Mouse (Mus musculus): ENCODE data around the gene Efnb3.

DNA sequence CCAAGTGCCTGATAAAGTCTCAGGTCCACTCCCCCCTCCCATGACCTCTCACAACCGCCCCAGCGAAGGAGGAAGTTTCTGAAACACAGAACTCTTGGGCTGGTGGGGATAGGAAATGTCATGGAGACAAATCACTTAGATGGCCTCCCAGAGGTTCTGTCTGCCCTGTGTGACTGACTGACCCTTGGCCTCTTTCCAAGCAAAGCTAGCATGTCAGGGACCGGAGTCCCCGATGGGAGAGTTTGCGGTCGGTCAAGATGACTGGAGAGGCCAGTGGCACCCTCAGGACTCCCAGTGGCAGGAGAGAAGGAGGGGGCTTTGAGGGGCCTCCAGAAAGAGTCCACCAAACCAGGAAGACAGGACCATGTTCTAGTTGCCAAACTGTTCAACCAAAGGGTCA is 1.2 kb downstream of the Efnb3 start:
- no peak for TF ChIP-seq CTCF (IDR thresholded peaks at IDR 0.05; ENCODE audit: low read depth, low read length)
- no peak for TF ChIP-seq POLR2A (IDR thresholded peaks at IDR 0.05; ENCODE audit: borderline replicate concordance, low read depth, low read length)

Data from bone marrow macrophage, adult 2 months (primary cell).